Mouse (Mus musculus) stomach, embryonic 15.5 days (tissue): ENCODE measurements around the gene Polm. TPM values are rescaled to one million over a fixed set of nuclear protein-coding genes. Genes with fewer than 3 reads are reported as not detected.

Source experiments
- ATAC-seq: fragments of 200-750 bp; cut with Nextera tagmentation; 2 replicates; pipeline ENCODE4 v1.8.0; 2017; ENCODE audit warnings: low read depth, moderate number of reproducible peaks, moderate TSS enrichment; ENCODE audit not compliant: insufficient read depth, low FRiP score
- H3K27ac ChIP-seq: fragments of 300-500 bp; sonication (generic); 2 replicates; pipeline ENCODE4 v1.5.1; 2015; ENCODE audit warnings: mild to moderate bottlenecking, inconsistent platforms
- H3K27me3 ChIP-seq: fragments of 300-500 bp; sonication (generic); replicated peaks from 2 replicates; pipeline ENCODE4 v1.6.1; 2015; ENCODE audit warnings: inconsistent platforms
- H3K36me3 ChIP-seq: fragments of 300-500 bp; sonication (generic); 2 replicates; pipeline ENCODE4 v1.6.1; 2015; ENCODE audit warnings: inconsistent platforms
- H3K4me1 ChIP-seq: fragments of 300-500 bp; sonication (generic); 2 replicates; pipeline ENCODE4 v1.6.1; 2015; ENCODE audit warnings: inconsistent platforms
- H3K4me2 ChIP-seq: fragments of 300-500 bp; sonication (generic); 2 replicates; pipeline ENCODE4 v1.6.1; 2015; ENCODE audit warnings: mild to moderate bottlenecking, inconsistent platforms
- H3K4me3 ChIP-seq: fragments of 300-500 bp; sonication (generic); replicated peaks from 2 replicates; pipeline ENCODE4 v1.5.1; 2015; ENCODE audit warnings: inconsistent platforms
- H3K9ac ChIP-seq: fragments of 300-500 bp; sonication (generic); 2 replicates; pipeline ENCODE4 v1.6.1; 2015; ENCODE audit warnings: inconsistent platforms
- H3K9me3 ChIP-seq: fragments of 300-500 bp; sonication (generic); 2 replicates; pipeline ENCODE4 v1.6.1; 2016; ENCODE audit warnings: inconsistent platforms
- WGBS: fragments of 180-500 bp; shearing (Covaris S2); methylation state at CpG from one replicate; pipeline ENCODE4 v1.1.7; 2015; 5-methylcytosine and 5-hydroxymethylcytosine counted together
- polyA plus RNA-seq: library from polyadenylated mRNA; unstranded; fragments of >200 nt; fragmentation: Nextera tagmentation; extraction: Ambion mirVana; gene quantifications from 2 replicates; pipeline ENCODE4 v1.2.1, GENCODE M21; 2015

The Polm gene
- polyA plus RNA-seq, 1 experiment from 2014 or later = 9.6 TPM

DNA sequence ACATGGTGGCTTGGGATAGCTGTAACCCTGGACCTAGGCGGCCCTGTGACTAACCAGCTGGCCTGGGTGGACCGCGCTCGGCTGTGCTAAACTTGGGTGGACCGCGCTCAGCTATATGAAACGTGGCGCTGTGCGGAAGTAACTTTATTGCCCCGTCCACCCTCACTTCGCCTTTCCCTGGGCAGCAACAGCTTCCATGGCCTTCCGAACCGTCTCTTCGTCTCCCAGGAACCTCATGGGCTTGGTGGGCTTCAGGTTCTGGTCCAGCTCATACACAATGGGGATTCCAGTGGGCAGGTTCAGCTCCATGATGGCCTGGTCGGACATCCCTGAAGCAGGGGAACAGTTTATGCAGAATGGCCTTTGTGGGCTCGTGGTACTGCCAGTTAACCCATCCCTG lies 36.3 kb downstream of the Polm start:
- Histone ChIP-seq H3K36me3 (peaks cover 40% of the 10 kb centered on the region), H3K9ac (no peak overlapping the region), H3K27me3 (no peaks in the 10 kb centered on the region), H3K4me3 (no peak overlapping the region), H3K9me3 (no peaks in the 10 kb centered on the region), H3K4me1 (peaks cover 13% of the 10 kb centered on the region; the same call in 1 of the 2 replicates), H3K4me2 (no peak overlapping the region), H3K27ac (no peak overlapping the region)
- ATAC-seq = no peak
- 92% methylated on average over 16 of the region's 16 CpGs for WGBS

- WGBS = 78% methylated on average over 17 of the region's 17 CpGs
- Histone ChIP-seq H3K4me3 (no peak overlapping the region), H3K36me3 (peaks cover 45% of the 10 kb centered on the region), H3K4me1 (peaks cover 13% of the 10 kb centered on the region; the same call in 1 of the 2 replicates), H3K9me3 (no peaks in the 10 kb centered on the region), H3K27me3 (no peaks in the 10 kb centered on the region), H3K4me2 (no peak overlapping the region), H3K9ac (no peak overlapping the region), H3K27ac (no peak overlapping the region)
- no peak for ATAC-seq
These were observed 38.0 kb downstream of the Polm start for GRCm38 (mm10) chr11:5799621-5800490.

DNA sequence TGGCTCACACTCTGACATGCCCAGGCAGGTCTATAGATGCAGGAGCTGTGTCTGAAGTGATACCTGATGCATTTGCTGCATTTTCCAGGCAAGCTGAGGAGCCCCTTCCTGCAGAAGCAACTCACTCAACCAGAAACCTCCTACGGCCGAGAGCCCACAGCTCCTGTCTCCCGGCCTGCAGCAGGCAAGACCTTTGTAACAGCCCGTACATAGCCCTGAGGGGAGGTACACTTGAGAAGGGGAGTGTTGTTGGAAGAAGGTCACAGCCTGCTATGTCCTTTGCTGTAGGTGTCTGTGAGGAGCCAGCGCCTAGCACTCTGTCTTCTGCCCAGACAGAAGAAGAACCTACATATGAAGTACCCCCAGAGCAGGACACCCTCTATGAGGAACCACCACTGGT lies 39.9 kb downstream of the Polm start:
- Histone ChIP-seq H3K4me1 (0 out of 2 replicates have a peak, but pooled peaks cover 4% of the 10 kb centered on the region), H3K27me3 (no peaks in the 10 kb centered on the region), H3K36me3 (peaks cover 50% of the 10 kb centered on the region), H3K9me3 (no peaks in the 10 kb centered on the region), H3K4me2 (no peak overlapping the region), H3K9ac (no peak overlapping the region), H3K4me3 (no peak overlapping the region), H3K27ac (no peak overlapping the region)
- WGBS = 93% methylated on average over 5 of the region's 5 CpGs
- no peak for ATAC-seq

GRCm38 (mm10) chr11:5797371-5797770 lies 40.4 kb downstream of the Polm start:
- H3K27me3 ChIP-seq = no peaks in the 10 kb centered on the region
- H3K27ac ChIP-seq = no peak overlapping the region
- ATAC-seq = no peak
- 72% methylated on average over 11 of the region's 11 CpGs for WGBS
- 0 out of 2 replicates have a peak, but pooled peaks cover 4% of the 10 kb centered on the region for H3K4me1 ChIP-seq
- no peak overlapping the region for H3K4me2 ChIP-seq
- H3K9me3 ChIP-seq = no peaks in the 10 kb centered on the region
- H3K4me3 ChIP-seq = no peak overlapping the region
- H3K36me3 ChIP-seq = peaks cover 56% of the 10 kb centered on the region
- no peak overlapping the region for H3K9ac ChIP-seq

DNA sequence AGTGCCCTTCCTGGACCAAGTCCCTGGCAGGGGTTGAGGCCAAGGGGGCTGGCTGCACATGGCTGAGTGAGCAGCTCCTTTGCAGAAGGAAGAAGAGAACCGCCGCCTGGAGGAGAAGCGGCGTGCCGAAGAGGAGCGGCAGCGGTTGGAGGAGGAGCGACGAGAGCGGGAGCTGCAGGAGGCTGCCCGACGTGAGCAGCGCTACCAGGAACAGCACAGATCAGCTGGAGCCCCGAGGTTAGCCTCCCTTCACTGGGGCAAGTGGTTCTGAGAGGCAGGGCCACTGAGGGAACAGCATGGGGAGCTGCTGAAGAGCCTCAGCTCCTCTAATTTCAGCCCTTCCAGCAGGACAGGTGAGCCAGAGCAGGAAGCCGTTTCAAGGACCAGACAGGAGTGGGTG lies 40.9 kb downstream of the Polm start:
- no peaks in the 10 kb centered on the region for H3K9me3 ChIP-seq
- H3K4me1 ChIP-seq = 0 out of 2 replicates have a peak, but pooled peaks cover 4% of the 10 kb centered on the region
- peaks cover 60% of the 10 kb centered on the region for H3K36me3 ChIP-seq
- H3K27ac ChIP-seq = no peak overlapping the region
- no peaks in the 10 kb centered on the region for H3K27me3 ChIP-seq
- H3K4me2 ChIP-seq = no peak overlapping the region
- no peak overlapping the region for H3K9ac ChIP-seq
- no peak overlapping the region for H3K4me3 ChIP-seq
- no peak for ATAC-seq
- WGBS = 84% methylated on average over 15 of the region's 15 CpGs

GRCm38 (mm10) chr11:5795706-5796105 lies 42.1 kb downstream of the Polm start:
- Histone ChIP-seq H3K27me3 (no peaks in the 10 kb centered on the region), H3K4me2 (no peak overlapping the region), H3K9me3 (no peaks in the 10 kb centered on the region), H3K9ac (no peak overlapping the region), H3K4me1 (0 out of 2 replicates have a peak, but pooled peaks cover 4% of the 10 kb centered on the region), H3K4me3 (no peak overlapping the region), H3K36me3 (peaks cover 62% of the 10 kb centered on the region), H3K27ac (no peak overlapping the region)
- no peak for ATAC-seq
- WGBS = 89% methylated on average over 7 of the region's 7 CpGs

DNA sequence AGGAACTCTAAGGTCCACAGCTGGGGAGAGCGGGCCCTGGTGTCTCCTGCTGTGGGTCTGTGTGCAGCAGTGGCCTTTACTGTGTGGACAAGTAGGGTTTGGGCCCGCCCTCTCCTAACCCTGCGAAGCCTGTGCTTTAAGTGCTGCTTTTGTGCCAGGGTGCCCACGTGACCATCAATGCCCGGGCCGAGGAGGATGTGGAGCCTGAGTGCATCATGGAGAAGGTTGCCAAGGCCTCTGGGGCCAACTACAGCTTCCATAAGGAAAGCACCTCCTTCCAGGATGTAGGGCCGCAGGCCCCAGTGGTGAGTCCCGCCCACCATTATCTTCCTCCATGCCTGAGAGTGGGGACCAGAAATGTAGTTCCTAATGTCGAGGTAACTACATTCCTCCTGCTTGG lies 42.5 kb downstream of the Polm start:
- H3K9me3 ChIP-seq = no peaks in the 10 kb centered on the region
- no peaks in the 10 kb centered on the region for H3K27me3 ChIP-seq
- ATAC-seq = no peak
- H3K27ac ChIP-seq = no peak overlapping the region
- H3K4me3 ChIP-seq = no peak overlapping the region
- WGBS = 87% methylated on average over 9 of the region's 9 CpGs
- 0 out of 2 replicates have a peak, but pooled peaks cover 4% of the 10 kb centered on the region for H3K4me1 ChIP-seq
- H3K36me3 ChIP-seq = peaks cover 57% of the 10 kb centered on the region
- H3K9ac ChIP-seq = no peak overlapping the region
- no peak overlapping the region for H3K4me2 ChIP-seq

GRCm38 (mm10) chr11:5790431-5790830 lies 47.4 kb downstream of the Polm start:
- H3K9me3 ChIP-seq = no peaks in the 10 kb centered on the region
- H3K36me3 ChIP-seq = peaks cover 17% of the 10 kb centered on the region
- no peak overlapping the region for H3K4me3 ChIP-seq
- ATAC-seq = no peak
- 92% methylated on average over 1 of the region's 1 CpGs for WGBS
- no peak overlapping the region for H3K9ac ChIP-seq
- H3K27ac ChIP-seq = no peak overlapping the region
- H3K4me1 ChIP-seq = peaks cover 17% of the 10 kb centered on the region
- 0 out of 2 replicates have a peak overlapping the region, but pooled peaks have one; percentile 62 for H3K4me2 ChIP-seq
- no peaks in the 10 kb centered on the region for H3K27me3 ChIP-seq

DNA sequence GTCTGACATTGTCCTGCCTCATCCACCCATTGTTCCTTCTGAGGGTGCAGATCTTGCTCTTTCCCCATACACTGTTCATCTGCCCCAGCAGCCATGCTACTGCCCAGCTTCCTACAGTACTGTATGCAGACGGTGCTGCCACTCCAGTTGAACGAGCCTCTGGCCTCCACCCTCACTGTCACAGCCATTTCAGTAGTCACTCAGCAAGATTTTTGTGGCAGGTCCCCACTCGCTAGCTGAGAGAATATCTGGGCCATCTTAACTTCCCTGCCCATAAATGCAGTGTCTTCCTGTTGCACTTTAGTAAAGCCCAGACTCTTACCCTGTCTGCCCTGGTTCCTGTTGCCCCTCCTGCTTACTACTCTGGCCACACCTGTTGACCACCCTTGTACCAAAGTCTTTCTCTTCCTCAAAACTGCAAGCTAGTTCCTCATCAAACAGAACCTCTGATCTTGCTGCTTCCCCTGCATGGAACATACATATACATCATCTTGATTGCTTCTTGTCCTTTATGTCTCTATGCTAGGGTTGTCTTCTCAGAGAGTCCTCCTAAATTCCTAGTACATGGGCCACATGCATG lies 48.0 kb downstream of the Polm start:
- Histone ChIP-seq H3K36me3 (peaks cover 17% of the 10 kb centered on the region), H3K4me1 (peaks cover 17% of the 10 kb centered on the region), H3K9me3 (no peaks in the 10 kb centered on the region), H3K4me3 (peak overlapping the region; percentile 61; the same call in 1 of the 2 replicates), H3K9ac (no peak overlapping the region), H3K27ac (peak overlapping the region; percentile 88; the same call in 1 of the 2 replicates), H3K27me3 (no peaks in the 10 kb centered on the region), H3K4me2 (peak overlapping the region; percentile 62)
- 72% methylated on average over 3 of the region's 3 CpGs for WGBS
- no peak for ATAC-seq

GRCm38 (mm10) chr11:5789071-5789753 lies 48.6 kb downstream of the Polm start:
- Histone ChIP-seq H3K9ac (peak overlapping the region; percentile 57), H3K27ac (peak overlapping the region; percentile 88), H3K4me3 (peak overlapping the region; percentile 61), H3K4me2 (peak overlapping the region; percentile 62), H3K9me3 (no peaks in the 10 kb centered on the region), H3K27me3 (no peaks in the 10 kb centered on the region), H3K36me3 (peaks cover 17% of the 10 kb centered on the region), H3K4me1 (peaks cover 17% of the 10 kb centered on the region)
- no peak for ATAC-seq
- 45% methylated on average over 6 of the region's 6 CpGs for WGBS

DNA sequence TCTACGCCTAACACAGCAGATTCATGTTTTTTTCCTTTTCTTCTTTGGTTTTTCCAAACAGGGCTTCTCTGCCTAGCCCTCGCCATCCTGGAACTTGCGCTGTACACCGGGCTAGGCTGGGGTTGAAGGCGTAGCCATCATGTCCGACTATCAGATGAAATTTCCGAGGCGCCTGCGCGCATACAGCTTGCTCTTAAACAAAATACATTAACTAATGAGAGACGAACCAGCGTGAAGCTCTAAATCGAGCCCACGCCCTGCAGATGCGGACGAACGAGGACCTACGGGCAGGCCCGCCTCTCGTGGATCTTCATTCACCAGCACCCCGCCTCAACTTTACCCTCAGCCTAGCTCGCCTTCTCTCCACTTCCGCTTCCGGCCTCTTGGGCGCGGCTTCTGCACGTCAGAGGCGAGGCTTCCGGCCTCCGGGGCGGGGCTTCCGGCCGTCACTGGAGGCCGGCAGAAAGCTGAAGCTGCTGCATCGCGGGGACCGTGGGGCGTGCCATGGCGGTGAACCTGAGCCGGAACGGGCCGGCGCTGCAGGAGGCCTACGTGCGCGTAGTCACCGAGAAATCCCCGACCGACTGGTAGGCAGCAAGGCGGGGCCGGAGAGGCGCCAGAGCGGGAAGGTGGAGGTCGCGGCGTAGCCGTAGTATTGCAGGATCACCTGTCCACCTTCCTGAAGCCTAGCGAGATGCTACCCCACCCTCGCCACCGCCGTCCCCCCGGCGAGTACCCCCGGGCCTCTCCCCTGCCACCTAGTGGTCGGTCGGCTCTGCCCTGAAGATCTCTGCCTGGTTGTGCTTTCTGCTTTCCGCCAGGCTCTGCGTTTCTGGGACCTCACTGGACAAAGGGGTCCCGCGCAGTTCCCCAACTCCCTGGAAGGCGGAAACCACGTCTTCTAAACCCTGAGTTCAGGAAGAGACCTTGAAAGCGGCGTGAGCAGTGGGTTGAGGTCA lies 49.5 kb downstream of the Polm start, which contains the start of gene Dbnl:
Dbnl (plus strand) TSS at position 433 of the 959 bp plus-strand sequence.
- Histone ChIP-seq H3K36me3 (peaks cover 12% of the 10 kb centered on the region; the same call in 1 of the 2 replicates), H3K9ac (peak within 1 kb of the TSS; percentile 57), H3K9me3 (no peaks in the 10 kb centered on the region), H3K4me1 (peaks cover 17% of the 10 kb centered on the region), H3K27ac (peak within 1 kb of the TSS; percentile 88), H3K27me3 (no peaks in the 10 kb centered on the region), H3K4me2 (peak within 1 kb of the TSS; percentile 62), H3K4me3 (peak within 1 kb of the TSS; percentile 61)
- ATAC-seq = peak; percentile 95
- under 1% methylated on average over 74 of the region's 74 CpGs for WGBS
